Mouse (Mus musculus) thymus, postnatal 25 days (tissue): ENCODE measurements around the gene Col6a4.

Source experiments
- DNase-seq: peaks from one replicate; pipeline ENCODE4 v3.0.0; 2022

Col6a4 gene

DNA sequence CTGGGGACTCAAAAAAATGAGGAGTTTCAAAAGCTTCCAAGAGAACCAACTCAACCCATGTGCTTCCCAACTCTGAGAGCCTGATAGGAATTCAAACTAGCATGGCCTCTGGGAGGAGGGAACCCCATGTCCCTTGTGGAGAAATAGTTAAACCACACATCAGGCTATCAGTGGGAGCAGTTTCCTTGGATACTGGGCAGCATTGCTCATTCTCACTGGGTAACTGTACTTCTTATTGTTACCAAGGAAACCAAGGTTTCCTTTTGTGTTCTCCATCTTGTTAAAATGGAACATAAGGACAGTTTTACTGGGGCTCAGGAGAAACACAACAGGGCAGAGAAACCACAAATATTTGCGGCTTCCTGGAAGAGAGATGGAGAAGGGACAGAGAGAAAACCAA, 146.8 kb downstream of the Col6a4 start:
- DNase-seq = no peak

GRCm38 (mm10) chr9:105947577-105947976, 149.0 kb downstream of the Col6a4 start:
- no peak for DNase-seq
